Mouse (Mus musculus) left cerebral cortex, postnatal 36 days (tissue): ENCODE results near the gene Lfng. TPM values are rescaled to one million over a fixed set of nuclear protein-coding genes. Genes with fewer than 3 reads are reported as not detected.

ENCODE experiments used
- DNase-seq, 2 experiments: peaks; one replicate each; pipeline ENCODE4 v3.0.0; 2021 to 2022; ENCODE audit warnings: low spot score in 2 of 2, mixed read lengths in 1 of 2
- intact Hi-C: fragments of 180-260 bp; cut with DNase I; formaldehyde crosslinking; loops from one replicate; pipeline ENCODE4 v1.15.1; 2025
- total RNA-seq, 2 experiments: library from RNA; stranded (reverse); gene quantifications; 2 replicates each; pipeline ENCODE4 v1.2.3; 2021

The Lfng gene
- total RNA-seq, 2 experiments from 2014 or later: 22.6 to 23.6 TPM

GRCm38 (mm10) chr5:140634798-140635722 lies 27.9 kb downstream of the Lfng start:
- no peak for DNase-seq
- intact Hi-C loops: loop anchor here (5.0 kb wide), 1 partner anchor 47 kb away; no protein-coding TSS in a partner anchor

- intact Hi-C loops: loop anchor here (5.0 kb wide), 1 partner anchor 46 kb away; no protein-coding TSS in a partner anchor
- no peak for DNase-seq
Measured at GRCm38 (mm10) chr5:140636316-140637057, 29.4 kb downstream of the Lfng start.

GRCm38 (mm10) chr5:140637058-140637410 lies 29.9 kb downstream of the Lfng start:
- DNase-seq: no peak
- intact Hi-C loops: loop anchor here (5.0 kb wide), 1 partner anchor 45 kb away; no protein-coding TSS in a partner anchor

GRCm38 (mm10) chr5:140637989-140638388 lies 30.9 kb downstream of the Lfng start:
- DNase-seq: no peak
- intact Hi-C loops: loop anchor here (5.0 kb wide), 1 partner anchor 44 kb away; no protein-coding TSS in a partner anchor

GRCm38 (mm10) chr5:140638484-140638883 lies 31.4 kb downstream of the Lfng start:
- DNase-seq: no peak
- intact Hi-C loops: loop anchor here (5.0 kb wide), 1 partner anchor 44 kb away; no protein-coding TSS in a partner anchor

GRCm38 (mm10) chr5:140639312-140639711 lies 32.2 kb downstream of the Lfng start:
- DNase-seq: no peak
- intact Hi-C loops: loop anchor here (5.0 kb wide), 1 partner anchor 43 kb away; no protein-coding TSS in a partner anchor

GRCm38 (mm10) chr5:140639871-140640270 lies 32.8 kb downstream of the Lfng start:
- DNase-seq: no peak
- intact Hi-C loops: loop anchor here (5.0 kb wide), 1 partner anchor 42 kb away; no protein-coding TSS in a partner anchor

GRCm38 (mm10) chr5:140640812-140641211 lies 33.7 kb downstream of the Lfng start:
- intact Hi-C loops: no loop called here
- DNase-seq: no peak

- intact Hi-C loops: no loop called here
Measured at GRCm38 (mm10) chr5:140641254-140641928, 34.3 kb downstream of the Lfng start.

GRCm38 (mm10) chr5:140642076-140642475 lies 35.0 kb downstream of the Lfng start:
- intact Hi-C loops: no loop called here
- no peak for DNase-seq

More at GRCm38 (mm10) chr5:140641254-140641928, 34.3 kb downstream of the Lfng start:
- no peak for DNase-seq

GRCm38 (mm10) chr5:140644263-140644662 lies 37.1 kb downstream of the Lfng start:
- DNase-seq: no peak
- intact Hi-C loops: no loop called here

- no peak for DNase-seq
- intact Hi-C loops: no loop called here
Measured at GRCm38 (mm10) chr5:140644702-140645201, 37.6 kb downstream of the Lfng start.

GRCm38 (mm10) chr5:140645454-140645853 lies 38.3 kb downstream of the Lfng start:
- intact Hi-C loops: no loop called here
- no peak for DNase-seq

GRCm38 (mm10) chr5:140646171-140646570 lies 39.1 kb downstream of the Lfng start:
- intact Hi-C loops: loop anchor here (2.0 kb wide), 1 partner anchor 15 kb away; no protein-coding TSS in a partner anchor
- DNase-seq: no peak

- DNase-seq: peak; percentile 69 to 79
- intact Hi-C loops: loop anchor here (2.0 kb wide), 1 partner anchor 14 kb away; no protein-coding TSS in a partner anchor
Measured at GRCm38 (mm10) chr5:140647031-140647760, 40.1 kb downstream of the Lfng start.

- peak; percentile 60 to 61 for DNase-seq
- intact Hi-C loops: loop anchor here (2.0 kb wide), 1 partner anchor 13 kb away; no protein-coding TSS in a partner anchor
Measured at GRCm38 (mm10) chr5:140647821-140648518, 40.9 kb downstream of the Lfng start.

- intact Hi-C loops: no loop called here
- no peak for DNase-seq
Measured at GRCm38 (mm10) chr5:140648519-140649100, 41.5 kb downstream of the Lfng start, which contains the start of gene Ttyh3. TSS of gene Ttyh3 (minus strand) at chr5:140649031.
